Mouse (Mus musculus) lung, postnatal 0 days (tissue): ENCODE data around the gene Ddrgk1.

Source experiments
- CTCF ChIP-seq: IDR thresholded peaks from 2 replicates; pipeline ENCODE4 v1.5.1; 2016; ENCODE audit warnings: antibody characterized with exemption, mild to moderate bottlenecking
- EP300 ChIP-seq: IDR thresholded peaks from 2 replicates; pipeline ENCODE4 v1.6.1; 2016; ENCODE audit warnings: antibody characterized with exemption, mild to moderate bottlenecking, control low read depth

GRCm38 (mm10) chr2:130681531-130681930 is 17.1 kb upstream of the Ddrgk1 start:
- TF ChIP-seq CTCF (no peak), EP300 (no peak)
